Mouse (Mus musculus): ENCODE measurements around the gene Nosip. TPM values are rescaled to one million over a fixed set of nuclear protein-coding genes. Genes with fewer than 3 reads are reported as not detected.

The Nosip gene
- polyA plus RNA-seq, 1 experiment from 2014 or later: 63.0 TPM

DNA sequence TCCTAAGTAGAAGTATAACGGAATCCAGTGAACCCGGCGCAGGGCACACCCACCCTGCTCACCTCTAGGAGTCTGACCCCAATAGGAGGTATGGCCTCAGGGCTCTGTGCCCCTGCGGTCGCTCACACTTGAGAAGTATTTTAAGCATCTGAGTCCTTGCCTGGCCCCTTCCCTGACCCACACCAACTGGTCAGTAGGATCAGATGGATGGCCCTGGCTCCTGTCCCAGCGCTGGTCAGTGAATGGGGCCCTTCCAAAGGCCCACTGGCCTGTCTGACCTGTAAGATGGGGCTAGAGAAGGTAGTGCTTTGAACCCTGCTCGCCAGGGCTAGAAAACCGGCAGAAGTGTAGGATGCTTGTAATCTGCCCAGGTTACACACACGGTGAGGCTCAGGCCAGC lies 21.4 kb upstream of the Nosip start:
- H3K4me2 ChIP-seq (replicated peaks): no peak overlapping the region
- no peak overlapping the region for H3K27ac ChIP-seq
- H3K4me3 ChIP-seq: no peak overlapping the region
- H3K4me1 ChIP-seq: no peaks in the 10 kb centered on the region
- H3K9me3 ChIP-seq: no peaks in the 10 kb centered on the region
- peaks cover 99% of the 10 kb centered on the region for H3K36me3 ChIP-seq
- H3K27me3 ChIP-seq (replicated peaks): no peaks in the 10 kb centered on the region
- no peak overlapping the region for H3K9ac ChIP-seq
- ATAC-seq (ENCODE audit: low FRiP score, low read depth): no peak
- 94% methylated on average over 9 of the region's 9 CpGs for WGBS

DNA sequence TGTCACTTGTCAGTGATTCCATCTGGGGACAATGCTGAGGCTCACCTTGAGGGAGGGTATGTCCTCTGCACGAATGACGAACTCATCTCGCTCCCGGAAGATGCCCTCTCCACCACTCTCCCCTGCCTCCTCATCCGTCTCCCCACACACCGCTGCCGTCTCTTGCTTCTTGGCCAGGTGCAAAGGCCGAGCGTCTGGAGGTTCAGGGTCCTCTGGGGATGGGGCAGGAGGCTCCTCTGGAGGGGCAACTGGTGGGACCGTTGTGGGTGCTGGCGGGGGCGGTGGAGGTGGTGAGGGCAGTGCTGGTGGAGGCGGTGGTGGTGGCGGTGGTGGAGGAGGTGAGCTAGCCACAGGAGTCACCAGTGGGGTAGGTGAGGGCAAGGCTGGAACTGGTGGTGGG lies 18.9 kb upstream of the Nosip start:
- Histone ChIP-seq H3K36me3 (peaks cover 99% of the 10 kb centered on the region), H3K4me3 (no peak overlapping the region), H3K9me3 (no peaks in the 10 kb centered on the region), H3K4me2 (replicated peaks) (no peak overlapping the region), H3K27me3 (replicated peaks) (no peaks in the 10 kb centered on the region), H3K4me1 (no peaks in the 10 kb centered on the region), H3K27ac (no peak overlapping the region), H3K9ac (no peak overlapping the region)
- 97% methylated on average over 14 of the region's 14 CpGs for WGBS
- no peak for ATAC-seq (ENCODE audit: low FRiP score, low read depth)

DNA sequence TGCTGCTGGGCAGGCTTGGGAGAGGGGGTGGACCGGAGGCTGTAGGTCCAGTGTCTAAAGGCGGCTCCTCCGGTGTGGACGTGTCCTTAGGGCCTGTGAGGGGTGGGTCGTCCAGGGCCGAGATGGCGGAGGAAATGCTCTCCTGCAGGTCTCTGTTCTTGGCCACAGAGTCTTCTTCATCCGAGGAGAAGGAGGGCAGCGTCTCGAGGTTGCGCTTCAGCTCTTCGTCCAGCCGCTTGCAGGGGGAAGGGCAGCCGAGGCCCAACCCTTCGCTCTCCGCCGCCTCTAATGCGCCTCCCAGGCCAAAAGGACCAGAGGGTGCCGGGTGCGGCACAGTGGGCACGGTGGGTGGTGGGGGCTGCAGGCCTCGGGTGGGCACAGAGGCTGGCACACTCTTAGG lies 16.5 kb upstream of the Nosip start:
- Histone ChIP-seq H3K4me3 (no peak overlapping the region), H3K4me1 (peaks cover 8% of the 10 kb centered on the region), H3K36me3 (peaks cover 100% of the 10 kb centered on the region), H3K27me3 (replicated peaks) (no peaks in the 10 kb centered on the region), H3K4me2 (replicated peaks) (no peak overlapping the region), H3K9ac (no peak overlapping the region), H3K9me3 (no peaks in the 10 kb centered on the region), H3K27ac (no peak overlapping the region)
- WGBS: 95% methylated on average over 22 of the region's 22 CpGs
- no peak for ATAC-seq (ENCODE audit: low FRiP score, low read depth)

DNA sequence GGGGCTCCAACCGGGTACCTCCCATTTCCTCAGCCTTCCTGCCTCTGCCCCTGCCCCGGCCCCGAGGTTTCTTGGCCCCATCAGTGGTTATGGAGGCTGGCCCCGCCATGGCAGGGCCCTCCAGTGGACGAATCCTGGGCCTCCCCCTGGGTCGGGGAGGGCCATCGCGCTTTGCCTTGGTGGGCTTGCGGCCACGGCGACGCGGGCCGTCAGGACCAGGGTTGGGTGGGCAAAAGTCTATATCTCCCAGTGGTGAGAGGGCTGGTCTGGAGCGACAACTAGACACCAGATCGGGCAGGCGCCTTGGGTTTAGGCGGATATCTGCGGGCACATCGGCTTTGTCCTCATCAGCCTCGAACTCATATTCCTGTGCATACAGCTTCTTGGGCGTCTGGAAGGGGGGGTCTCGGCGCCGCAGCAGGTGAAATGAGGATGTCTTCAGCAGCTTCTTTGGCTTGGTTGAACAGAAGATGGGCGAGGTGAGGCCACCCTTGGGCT lies 15.3 kb upstream of the Nosip start:
- H3K4me2 ChIP-seq (replicated peaks): no peak overlapping the region
- H3K27me3 ChIP-seq (replicated peaks): no peaks in the 10 kb centered on the region
- H3K4me3 ChIP-seq: no peak overlapping the region
- ATAC-seq (ENCODE audit: low FRiP score, low read depth): no peak
- peaks cover 18% of the 10 kb centered on the region for H3K4me1 ChIP-seq
- peaks cover 89% of the 10 kb centered on the region for H3K36me3 ChIP-seq
- no peaks in the 10 kb centered on the region for H3K9me3 ChIP-seq
- H3K27ac ChIP-seq: no peak overlapping the region
- WGBS: 95% methylated on average over 26 of the region's 26 CpGs
- H3K9ac ChIP-seq: 0 out of 2 replicates have a peak overlapping the region, but pooled peaks have one; percentile 13

DNA sequence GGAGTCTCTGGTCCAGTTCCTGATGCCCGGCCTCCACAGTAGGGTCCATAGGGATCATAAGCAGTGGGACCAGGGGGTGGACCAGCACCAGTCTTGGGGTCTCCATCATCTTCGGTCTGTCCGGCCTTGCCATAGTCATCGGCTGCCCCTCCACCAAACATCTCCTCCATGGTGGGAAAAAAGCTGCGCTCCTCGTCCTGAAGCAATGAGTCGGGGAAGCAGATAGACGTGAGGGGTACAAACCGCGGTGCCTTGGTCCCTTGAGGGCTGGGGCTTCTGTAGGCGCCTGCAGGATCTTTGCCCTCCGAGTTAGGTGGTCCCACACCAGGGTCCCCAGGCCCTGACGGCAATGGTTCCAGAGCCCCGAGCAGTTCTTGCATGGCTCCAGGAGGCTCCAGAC lies 14.7 kb upstream of the Nosip start:
- 97% methylated on average over 14 of the region's 14 CpGs for WGBS
- H3K4me2 ChIP-seq (replicated peaks): no peak overlapping the region

DNA sequence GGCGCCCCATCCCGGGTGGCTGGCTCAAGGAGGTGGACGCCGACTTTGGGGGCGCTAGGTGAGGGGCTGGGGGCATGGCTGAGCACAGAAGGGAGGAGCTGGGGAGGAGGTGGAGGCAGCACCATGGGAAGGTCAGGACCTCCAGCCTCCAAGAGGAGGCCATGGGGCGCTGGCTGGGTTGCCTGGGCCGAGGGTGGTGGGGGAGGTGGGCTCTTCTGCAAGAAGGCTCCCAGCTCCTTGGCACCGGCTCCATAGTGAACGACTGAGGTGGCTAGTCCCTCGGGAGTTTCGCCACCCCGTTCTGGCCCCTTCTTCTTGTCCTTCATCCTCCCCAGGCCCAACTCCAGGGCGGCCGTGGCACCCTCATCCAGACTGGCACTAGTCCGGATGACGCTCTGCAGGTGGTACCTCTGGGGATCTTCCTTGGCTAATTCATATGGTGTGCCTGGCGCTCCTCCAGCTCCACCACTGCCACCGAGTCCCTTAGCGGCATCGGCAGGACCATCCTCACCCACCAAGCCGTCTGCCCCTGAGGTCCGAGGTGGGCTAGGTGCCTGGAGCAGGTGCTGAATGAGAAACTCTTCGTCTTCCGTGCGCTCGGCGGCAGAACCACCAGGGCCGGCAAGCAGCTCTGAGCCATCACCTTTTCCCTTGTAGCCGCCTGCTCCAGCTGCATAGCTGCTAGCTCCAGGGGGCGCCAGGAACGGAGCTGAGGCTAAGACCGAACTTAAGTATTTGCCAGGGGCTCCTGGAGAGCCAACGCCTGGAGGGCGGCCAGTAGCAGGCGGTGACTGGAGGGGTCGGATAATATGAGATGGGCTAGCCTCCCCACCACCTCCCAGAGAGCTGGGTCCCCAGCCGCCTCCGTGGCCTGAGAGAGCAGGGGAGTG lies 14.0 kb upstream of the Nosip start:
- Histone ChIP-seq H3K4me3 (no peak overlapping the region), H3K27me3 (replicated peaks) (no peaks in the 10 kb centered on the region), H3K9ac (no peak overlapping the region), H3K27ac (no peak overlapping the region), H3K4me1 (peaks cover 20% of the 10 kb centered on the region), H3K4me2 (replicated peaks) (no peak overlapping the region), H3K9me3 (no peaks in the 10 kb centered on the region), H3K36me3 (peaks cover 76% of the 10 kb centered on the region)
- 94% methylated on average over 38 of the region's 38 CpGs for WGBS
- no peak for ATAC-seq (ENCODE audit: low FRiP score, low read depth)

More for the DNA sequence above, 14.7 kb upstream of the Nosip start:
- Histone ChIP-seq H3K36me3 (peaks cover 84% of the 10 kb centered on the region), H3K9ac (no peak overlapping the region), H3K9me3 (no peaks in the 10 kb centered on the region), H3K27me3 (replicated peaks) (no peaks in the 10 kb centered on the region), H3K4me3 (no peak overlapping the region), H3K27ac (no peak overlapping the region), H3K4me1 (peaks cover 20% of the 10 kb centered on the region)
- ATAC-seq (ENCODE audit: low FRiP score, low read depth): no peak

DNA sequence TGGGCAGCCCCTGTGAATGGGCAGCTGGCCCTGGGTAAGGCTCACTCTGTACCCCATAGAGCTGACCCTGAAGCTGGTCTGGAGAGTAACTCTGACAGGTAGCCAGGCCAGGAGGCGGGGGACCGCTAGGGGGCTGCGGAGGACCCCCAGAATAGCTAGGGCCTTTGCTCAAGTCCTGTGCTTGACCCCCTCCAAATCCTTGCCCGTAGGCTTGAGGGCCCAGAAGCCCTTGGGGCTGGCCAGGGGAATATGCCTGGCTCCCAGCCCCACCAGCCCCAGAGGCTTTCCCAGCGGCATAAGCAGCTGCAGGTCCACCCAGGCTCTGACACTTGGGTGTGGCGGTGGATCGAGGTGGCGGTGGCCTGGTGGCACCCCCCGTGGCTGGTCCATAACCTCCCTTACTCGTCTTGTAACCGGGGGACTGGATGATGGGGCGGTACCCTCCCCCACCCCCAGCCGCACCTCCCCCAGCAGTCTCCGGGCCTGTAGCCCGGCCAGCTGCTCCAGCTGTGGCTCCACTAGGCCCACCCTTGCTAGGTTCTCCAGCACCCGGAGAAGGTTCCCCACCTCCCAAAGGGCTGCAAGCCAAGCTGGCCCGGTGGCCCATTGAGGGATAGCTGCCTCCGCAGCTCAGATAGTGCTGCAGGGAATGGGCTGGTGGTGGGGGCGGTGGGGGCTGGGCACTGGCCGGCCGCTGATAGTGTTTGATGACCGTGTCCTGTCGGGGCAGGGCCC lies 13.1 kb upstream of the Nosip start:
- WGBS: 94% methylated on average over 23 of the region's 23 CpGs

DNA sequence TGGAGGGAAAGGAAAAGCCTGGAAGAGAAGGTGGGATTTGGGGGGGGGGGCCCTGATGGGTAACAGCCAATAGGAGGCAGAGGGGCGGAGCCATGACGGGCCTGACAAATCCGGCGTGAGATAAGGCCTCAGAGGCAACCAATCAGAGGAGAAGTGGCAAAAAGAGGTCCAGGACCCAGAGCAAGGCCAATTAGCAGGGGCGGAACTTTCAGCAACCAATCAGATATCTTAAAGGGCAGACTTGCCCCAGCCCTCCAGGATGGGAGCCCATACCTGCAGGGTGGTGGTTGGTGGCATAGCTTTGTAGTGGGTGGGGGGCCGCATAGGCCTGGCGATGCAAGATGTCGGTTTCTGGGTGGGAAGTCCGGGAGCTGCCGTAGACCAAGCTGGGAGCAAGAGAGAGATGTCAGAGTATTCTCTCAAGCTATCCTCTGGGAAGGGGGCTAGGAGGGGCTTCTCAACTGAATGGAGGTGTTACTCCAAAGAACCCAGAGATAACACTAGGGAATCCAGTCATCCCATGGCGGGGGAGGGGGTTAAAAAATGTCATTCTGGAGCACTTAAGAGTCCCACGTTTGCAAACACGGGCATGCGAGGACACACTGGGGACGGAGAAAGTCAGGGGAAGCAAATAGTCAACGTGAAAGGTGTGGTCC lies 11.2 kb upstream of the Nosip start:
- H3K36me3 ChIP-seq: peaks cover 48% of the 10 kb centered on the region
- WGBS: 2% methylated on average over 16 of the region's 16 CpGs

More for the DNA sequence above, 13.1 kb upstream of the Nosip start:
- H3K4me1 ChIP-seq: peaks cover 20% of the 10 kb centered on the region
- H3K4me3 ChIP-seq: no peak overlapping the region
- no peak overlapping the region for H3K9ac ChIP-seq
- no peaks in the 10 kb centered on the region for H3K9me3 ChIP-seq
- H3K36me3 ChIP-seq: peaks cover 68% of the 10 kb centered on the region
- no peaks in the 10 kb centered on the region for H3K27me3 ChIP-seq (replicated peaks)
- H3K4me2 ChIP-seq (replicated peaks): no peak overlapping the region
- no peak overlapping the region for H3K27ac ChIP-seq
- ATAC-seq (ENCODE audit: low FRiP score, low read depth): no peak

DNA sequence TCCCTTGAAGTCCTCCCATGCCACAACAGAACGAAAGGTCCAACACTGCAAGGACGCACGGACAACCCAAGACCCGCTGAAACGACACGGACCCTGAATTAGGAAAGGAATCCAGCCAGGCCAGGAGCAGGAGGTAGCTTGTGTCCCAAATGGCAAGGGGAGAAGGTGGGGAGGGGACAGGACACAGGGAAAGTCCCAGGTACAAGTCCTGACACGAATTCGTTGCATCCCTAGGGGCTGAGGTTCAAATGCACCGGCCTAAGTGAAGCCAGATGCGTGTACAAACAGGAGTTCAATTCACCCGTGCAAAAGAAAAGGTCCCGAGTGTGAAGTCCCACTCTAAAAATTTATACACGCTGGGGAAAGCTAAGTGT lies 10.6 kb upstream of the Nosip start:
- Histone ChIP-seq H3K4me3 (peak overlapping the region; percentile 87), H3K9me3 (no peaks in the 10 kb centered on the region), H3K4me2 (replicated peaks) (peak overlapping the region; percentile 91), H3K27me3 (replicated peaks) (no peaks in the 10 kb centered on the region), H3K4me1 (peaks cover 20% of the 10 kb centered on the region), H3K9ac (peak overlapping the region; percentile 92), H3K27ac (peak overlapping the region; percentile 91; the same call in 1 of the 2 replicates), H3K36me3 (peaks cover 43% of the 10 kb centered on the region)
- ATAC-seq (ENCODE audit: low FRiP score, low read depth): no peak
- 2% methylated on average over 13 of the region's 13 CpGs for WGBS

More for the DNA sequence above, 11.2 kb upstream of the Nosip start:
- peak; percentile 31 for ATAC-seq (ENCODE audit: low FRiP score, low read depth)
- H3K4me3 ChIP-seq: peak overlapping the region; percentile 87
- H3K27ac ChIP-seq: no peak overlapping the region
- H3K9ac ChIP-seq: peak overlapping the region; percentile 92
- H3K9me3 ChIP-seq: no peaks in the 10 kb centered on the region
- peak overlapping the region; percentile 91 for H3K4me2 ChIP-seq (replicated peaks)
- H3K27me3 ChIP-seq (replicated peaks): no peaks in the 10 kb centered on the region
- peaks cover 20% of the 10 kb centered on the region for H3K4me1 ChIP-seq

DNA sequence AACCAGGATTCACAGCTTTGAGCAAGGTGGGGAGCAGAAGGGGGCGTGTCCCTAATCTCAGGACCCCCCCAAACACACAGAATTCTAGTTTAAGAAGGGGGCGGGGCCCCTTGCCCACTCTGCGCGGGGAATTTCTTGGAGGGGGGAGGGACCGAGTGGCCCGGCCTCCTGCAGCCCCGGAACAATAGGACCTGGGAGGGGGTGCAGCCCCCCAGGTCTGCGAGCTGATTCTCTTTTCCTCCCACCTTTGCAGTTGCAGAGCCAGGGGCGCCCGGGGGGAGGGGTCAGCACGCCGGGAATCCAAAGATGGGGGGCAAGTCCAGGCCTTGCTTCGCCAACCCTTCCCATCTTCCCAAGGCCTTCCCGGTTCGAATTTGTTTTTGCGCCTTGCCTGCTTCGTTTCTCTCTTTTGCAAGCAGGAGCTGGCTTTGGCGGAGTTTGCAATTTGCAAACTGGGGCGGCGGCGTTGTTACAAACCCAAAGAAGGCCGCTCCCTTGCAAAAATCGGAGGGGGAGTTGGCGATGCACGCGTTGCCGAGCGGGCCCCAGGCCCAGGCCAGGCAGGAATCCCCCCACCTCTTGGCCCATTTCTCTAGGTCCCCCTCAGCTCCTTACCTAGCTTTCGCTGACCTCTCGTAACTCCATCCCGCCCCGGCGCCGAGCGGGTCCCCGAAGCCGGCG lies 9.9 kb upstream of the Nosip start:
- Histone ChIP-seq H3K27ac (peak overlapping the region; percentile 91), H3K4me1 (peaks cover 20% of the 10 kb centered on the region), H3K4me3 (peak overlapping the region; percentile 87), H3K9ac (peak overlapping the region; percentile 92), H3K27me3 (replicated peaks) (no peaks in the 10 kb centered on the region), H3K4me2 (replicated peaks) (peak overlapping the region; percentile 91), H3K36me3 (peaks cover 35% of the 10 kb centered on the region), H3K9me3 (no peaks in the 10 kb centered on the region)
- no peak for ATAC-seq (ENCODE audit: low FRiP score, low read depth)
- under 1% methylated on average over 38 of the region's 38 CpGs for WGBS

DNA sequence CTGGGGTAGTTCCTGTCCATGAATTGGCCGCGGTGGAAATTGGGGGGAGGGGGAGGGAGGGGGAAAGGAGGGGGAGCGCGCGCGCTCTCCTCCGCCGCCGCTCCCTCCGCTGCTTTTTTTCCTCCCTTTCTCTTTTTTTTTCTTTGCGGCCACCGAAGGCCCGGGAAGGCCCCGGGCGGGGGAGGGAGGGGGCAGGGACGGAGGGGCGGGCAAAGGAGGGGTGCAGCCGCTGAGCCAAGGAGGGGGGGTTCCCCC lies 9.4 kb upstream of the Nosip start, which contains the start of gene Prr12:
TSS of gene Prr12 (minus strand) at position 20 of the 255 bp plus-strand sequence.
- WGBS: 0% methylated on average over 8 of the region's 18 CpGs
- H3K4me3 ChIP-seq: peak within 1 kb of the TSS; percentile 87
- ATAC-seq (ENCODE audit: low FRiP score, low read depth): no peak

More for the DNA sequence above, 9.4 kb upstream of the Nosip start, which contains the start of gene Prr12:
- Histone ChIP-seq H3K4me2 (replicated peaks) (peak within 1 kb of the TSS; percentile 91), H3K27me3 (replicated peaks) (no peaks in the 10 kb centered on the region), H3K4me1 (peaks cover 20% of the 10 kb centered on the region), H3K9me3 (no peaks in the 10 kb centered on the region), H3K9ac (peak within 1 kb of the TSS; percentile 92), H3K27ac (peak within 1 kb of the TSS; percentile 91), H3K36me3 (peaks cover 31% of the 10 kb centered on the region)
